Mouse (Mus musculus) large intestine, adult 2 months (tissue): ENCODE data around the gene Fam110a. TPM values are rescaled to one million over a fixed set of nuclear protein-coding genes. Genes with fewer than 3 reads are reported as not detected.

ENCODE experiments used
- DNase-seq: peaks from one replicate; pipeline ENCODE4 v3.0.0-alpha.2; 2012; ENCODE audit warnings: low read depth, low spot score
- WGBS: fragments of 180-500 bp; shearing (Covaris S2); methylation state at CpG from one replicate; pipeline ENCODE4 v1.1.7; 2018; 5-methylcytosine and 5-hydroxymethylcytosine counted together
- polyA plus RNA-seq: library from polyadenylated mRNA; depleted of rRNA; stranded (reverse); fragments of >200 nt; gene quantifications from 2 replicates; pipeline ENCODE4 v1.2.3, GENCODE M21; 2012; rRNA removed

The Fam110a gene
- polyA plus RNA-seq, 1 experiment, result 16.3 TPM

DNA sequence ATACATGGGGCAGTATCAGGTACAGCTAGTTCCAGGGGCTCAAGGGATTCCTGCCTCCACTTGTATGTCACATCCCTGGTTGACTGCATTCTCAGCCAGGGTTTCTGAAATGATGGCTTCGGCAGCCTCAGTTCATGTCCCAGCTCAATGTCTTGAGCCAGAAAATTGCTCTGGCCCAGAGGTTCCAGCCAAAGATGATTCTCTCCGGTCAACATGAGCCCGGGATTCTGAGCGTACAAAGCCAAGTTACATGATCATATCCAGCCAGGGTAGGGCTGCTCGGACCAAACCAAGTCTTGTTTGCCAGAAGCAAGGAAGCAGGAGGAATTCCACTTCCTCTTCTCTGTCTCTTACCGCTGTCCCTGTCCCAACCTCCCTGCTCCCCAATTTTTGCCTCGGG, 31.7 kb downstream of the Fam110a start:
- WGBS, result 69% methylated on average over 7 of the region's 7 CpGs
- DNase-seq, result no peak

- no peak for DNase-seq
- WGBS, result 94% methylated on average over 2 of the region's 2 CpGs
Measured at GRCm38 (mm10) chr2:151947617-151948016, 32.4 kb downstream of the Fam110a start.

- WGBS, result 76% methylated on average over 2 of the region's 2 CpGs
- DNase-seq, result no peak
Measured at GRCm38 (mm10) chr2:151944106-151944505, 35.9 kb downstream of the Fam110a start.

- WGBS, result 37% methylated on average over 2 of the region's 2 CpGs
- no peak for DNase-seq
Measured at GRCm38 (mm10) chr2:151941269-151941668, 38.8 kb downstream of the Fam110a start.

DNA sequence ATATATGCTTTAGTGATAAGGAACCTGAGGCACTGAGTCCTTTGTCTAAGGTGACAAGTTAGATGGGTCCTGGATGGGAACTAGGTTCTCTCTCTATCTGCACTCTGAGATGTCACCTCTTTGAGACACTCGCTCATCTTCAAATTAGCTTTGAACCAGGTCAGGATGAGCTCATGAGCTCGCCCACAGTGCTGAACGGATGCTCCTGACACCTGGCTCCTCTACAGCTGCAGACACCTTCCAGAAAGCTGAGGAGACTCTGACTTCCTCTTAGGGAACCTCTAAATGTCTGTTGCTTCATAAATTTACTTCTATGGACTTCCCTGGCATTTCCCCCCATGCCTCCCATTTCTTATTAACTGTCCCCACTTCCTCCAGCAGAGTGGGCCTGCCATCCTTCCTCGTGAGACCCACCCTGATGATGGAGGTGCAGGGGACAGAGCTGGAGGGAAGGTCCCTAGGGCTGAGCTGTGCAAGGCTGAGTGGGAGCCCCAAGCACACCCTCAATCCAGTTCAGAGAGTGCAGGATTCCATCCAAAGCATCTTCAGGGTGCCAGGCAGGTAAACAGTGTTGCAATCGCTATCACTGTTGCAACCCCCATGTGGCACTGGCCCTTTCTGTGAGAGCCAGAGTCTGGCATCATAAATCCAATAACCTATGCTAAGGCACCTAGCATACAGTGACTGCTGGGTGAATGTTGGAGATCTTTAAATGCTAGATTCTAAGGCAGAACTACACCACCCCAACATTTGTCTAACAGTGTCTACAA, 40.2 kb downstream of the Fam110a start:
- 71% methylated on average over 5 of the region's 5 CpGs for WGBS

DNA sequence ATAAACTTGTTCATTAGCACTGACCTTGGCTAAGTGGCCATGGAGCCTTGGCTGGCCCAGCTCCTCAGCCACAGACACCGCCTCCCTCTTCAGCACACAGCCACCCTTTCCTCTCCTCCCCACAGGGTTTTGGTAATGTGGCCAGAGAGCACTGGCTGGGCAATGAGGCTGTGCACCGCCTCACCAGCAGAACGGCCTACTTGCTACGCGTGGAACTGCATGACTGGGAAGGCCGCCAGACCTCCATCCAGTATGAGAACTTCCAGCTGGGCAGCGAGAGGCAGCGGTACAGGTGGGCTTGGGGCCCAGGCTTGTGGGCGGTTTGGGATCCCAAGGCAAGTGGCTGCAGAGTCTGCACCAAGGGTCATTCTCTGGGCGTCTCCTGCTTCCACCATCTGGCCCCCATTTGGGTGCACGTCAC, 41.2 kb downstream of the Fam110a start:
- 60% methylated on average over 11 of the region's 11 CpGs for WGBS
- no peak for DNase-seq

More for the DNA sequence above, 40.2 kb downstream of the Fam110a start:
- DNase-seq, result no peak

GRCm38 (mm10) chr2:151937893-151938292, 42.1 kb downstream of the Fam110a start:
- WGBS, result 46% methylated on average over 3 of the region's 3 CpGs
- no peak for DNase-seq

DNA sequence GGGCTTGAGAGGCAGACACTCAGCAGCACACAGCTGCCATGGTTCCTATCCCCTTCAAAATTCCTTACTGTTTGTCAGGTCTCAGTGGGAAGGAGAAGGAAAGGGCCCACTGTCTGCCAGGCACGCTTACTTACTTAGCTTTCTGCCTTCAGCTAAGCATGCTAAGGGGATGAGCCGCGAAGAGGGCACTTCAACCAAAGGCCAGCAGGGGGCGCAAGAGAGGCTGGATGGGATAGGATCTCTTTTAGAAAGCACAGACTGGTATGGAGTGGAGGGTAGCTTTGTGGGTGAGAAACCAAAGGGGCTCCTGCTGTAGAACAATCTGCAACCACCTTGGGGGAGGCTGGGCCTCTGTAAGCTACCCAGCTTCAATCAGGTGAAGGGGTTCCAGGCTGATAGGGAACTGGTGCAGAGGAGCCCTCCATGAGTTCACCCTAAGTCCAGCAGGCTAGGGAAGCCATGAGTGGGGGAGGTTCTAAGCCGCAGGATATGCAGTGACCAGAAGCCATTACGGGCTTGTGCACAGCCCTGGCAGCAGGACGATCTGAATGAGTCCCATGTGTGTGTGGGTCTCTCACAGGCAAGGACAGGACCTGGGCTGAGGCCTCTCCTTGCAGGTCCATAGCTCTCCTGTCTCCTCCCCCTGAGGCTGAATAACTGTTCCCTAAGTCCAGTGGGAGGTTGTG, 49.5 kb downstream of the Fam110a start:
- 28% methylated on average over 7 of the region's 7 CpGs for WGBS
- DNase-seq, result peak; percentile 39

DNA sequence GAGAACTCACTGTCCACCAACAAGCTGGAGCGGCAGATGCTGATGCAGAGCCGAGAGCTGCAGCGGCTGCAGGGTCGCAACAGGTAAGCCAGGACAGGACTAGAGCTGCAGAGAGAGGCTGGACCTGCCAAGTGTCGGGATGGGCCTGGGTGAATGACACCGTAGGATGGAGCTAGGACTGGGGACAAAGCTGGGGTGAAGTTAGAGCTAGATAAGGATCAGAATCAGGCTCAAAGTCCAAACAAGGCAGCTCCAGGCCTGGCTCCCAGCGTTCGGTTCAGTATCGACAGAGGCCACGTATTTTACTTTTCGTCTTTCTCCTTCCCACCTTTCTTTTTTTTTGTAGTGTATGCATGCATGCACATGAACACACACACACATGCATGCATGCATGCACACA, 52.9 kb downstream of the Fam110a start:
- DNase-seq, result no peak
- 67% methylated on average over 11 of the region's 11 CpGs for WGBS

- WGBS, result 34% methylated on average over 4 of the region's 4 CpGs
- no peak for DNase-seq
Measured at GRCm38 (mm10) chr2:151925715-151926114, 54.3 kb downstream of the Fam110a start.

GRCm38 (mm10) chr2:151924276-151924675, 55.7 kb downstream of the Fam110a start:
- 81% methylated on average over 7 of the region's 7 CpGs for WGBS
- DNase-seq, result no peak

- no peak for DNase-seq
- 50% methylated on average over 4 of the region's 4 CpGs for WGBS
Measured at GRCm38 (mm10) chr2:151921596-151921995, 58.4 kb downstream of the Fam110a start.

DNA sequence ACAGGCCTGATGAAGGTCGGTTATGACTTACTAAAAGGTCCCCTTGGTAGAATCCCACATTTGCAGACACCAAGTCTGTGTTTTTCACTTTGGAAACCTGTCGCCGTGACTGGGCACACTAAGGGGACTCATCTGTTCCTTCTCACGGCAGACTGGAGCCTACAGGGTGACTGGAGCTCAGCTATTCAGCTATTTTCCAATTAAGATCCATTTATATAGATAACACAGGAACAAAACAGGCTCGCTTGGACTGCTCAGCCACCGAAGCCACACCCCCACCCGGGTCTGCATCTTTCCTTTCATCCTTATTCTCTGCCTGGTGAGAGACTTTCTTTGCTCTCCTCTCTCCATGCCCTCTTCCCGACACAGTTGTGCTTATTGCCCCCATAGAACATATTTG, 59.0 kb downstream of the Fam110a start:
- 60% methylated on average over 8 of the region's 8 CpGs for WGBS
- DNase-seq, result no peak

Other genes starting within 250 kb of the Fam110a start
- gene Psmf1, start 236.0 kb downstream of the Fam110a start, polyA plus RNA-seq, result 35.9 and 39.1 TPM in 2 replicates
- gene Rspo4, start 137.3 kb downstream of the Fam110a start, polyA plus RNA-seq, result not detected in 2 replicates
- 0.32 and 0.49 TPM in 2 replicates for gene Angpt4, start 69.0 kb downstream of the Fam110a start, polyA plus RNA-seq
- gene Slc52a3, start 16.3 kb upstream of the Fam110a start, polyA plus RNA-seq, result 115 and 152 TPM in 2 replicates
- not detected in 2 replicates for gene Scrt2, start 101.3 kb upstream of the Fam110a start, polyA plus RNA-seq
- gene Srxn1, start 125.3 kb upstream of the Fam110a start, polyA plus RNA-seq, result 342 and 494 TPM in 2 replicates
- 1.6 and 1.7 TPM in 2 replicates for gene Tcf15, start 163.3 kb upstream of the Fam110a start, polyA plus RNA-seq
- gene Csnk2a1, start 246.6 kb upstream of the Fam110a start, polyA plus RNA-seq, result 30.2 and 33.6 TPM in 2 replicates